Mouse (Mus musculus) thymus, postnatal 14 days (tissue): Measurements from ENCODE around the gene Ccdc93.

Experiments used
- DNase-seq: peaks from one replicate; pipeline ENCODE4 v3.0.0; 2021

Gene Ccdc93

GRCm38 (mm10) chr1:121430938-121431928 lies at the start of gene Ccdc93:
Ccdc93 (plus strand) TSS chr1:121431049.
- peak; percentile 100 for DNase-seq

- no peak for DNase-seq
These were observed 49.3 kb upstream of the Ccdc93 start for GRCm38 (mm10) chr1:121381562-121381961.

GRCm38 (mm10) chr1:121388312-121388711 lies 42.5 kb upstream of the Ccdc93 start:
- no peak for DNase-seq

GRCm38 (mm10) chr1:121388732-121389131 lies 42.1 kb upstream of the Ccdc93 start:
- no peak for DNase-seq

GRCm38 (mm10) chr1:121389574-121389973 lies 41.3 kb upstream of the Ccdc93 start:
- peak; percentile 11 for DNase-seq

- DNase-seq: no peak
These were observed 40.8 kb upstream of the Ccdc93 start for GRCm38 (mm10) chr1:121390003-121390402.

GRCm38 (mm10) chr1:121390421-121390820 lies 40.4 kb upstream of the Ccdc93 start:
- DNase-seq: no peak

GRCm38 (mm10) chr1:121390855-121391254 lies 40.0 kb upstream of the Ccdc93 start:
- DNase-seq: no peak

- DNase-seq: no peak
These were observed 37.7 kb upstream of the Ccdc93 start for GRCm38 (mm10) chr1:121393117-121393516.

GRCm38 (mm10) chr1:121394764-121395163 lies 36.1 kb upstream of the Ccdc93 start:
- DNase-seq: no peak

GRCm38 (mm10) chr1:121396501-121396900 lies 34.3 kb upstream of the Ccdc93 start:
- DNase-seq: no peak

- DNase-seq: no peak
These were observed 32.6 kb upstream of the Ccdc93 start for GRCm38 (mm10) chr1:121398231-121398630.

- no peak for DNase-seq
These were observed 31.6 kb upstream of the Ccdc93 start for GRCm38 (mm10) chr1:121398986-121399881.

GRCm38 (mm10) chr1:121400243-121400642 lies 30.6 kb upstream of the Ccdc93 start:
- peak; percentile 6 for DNase-seq

- no peak for DNase-seq
These were observed 11.8 kb upstream of the Ccdc93 start for GRCm38 (mm10) chr1:121419084-121419483.

GRCm38 (mm10) chr1:121419569-121420265 lies 11.1 kb upstream of the Ccdc93 start:
- no peak for DNase-seq

- DNase-seq: no peak
These were observed 489 bp upstream of the Ccdc93 start for GRCm38 (mm10) chr1:121430183-121430937.

GRCm38 (mm10) chr1:121435981-121436380 lies 5.1 kb downstream of the Ccdc93 start:
- DNase-seq: no peak

GRCm38 (mm10) chr1:121440535-121441381 lies 9.9 kb downstream of the Ccdc93 start:
- DNase-seq: peak; percentile 85

GRCm38 (mm10) chr1:121444147-121444546 lies 13.3 kb downstream of the Ccdc93 start:
- no peak for DNase-seq

- no peak for DNase-seq
These were observed 16.4 kb downstream of the Ccdc93 start for GRCm38 (mm10) chr1:121447216-121447615.
